Mouse (Mus musculus) lung, postnatal 25 days (tissue): Measurements from ENCODE around the gene Tctex1d1.

Experiments
- DNase-seq: peaks from one replicate; pipeline ENCODE4 v3.0.0; 2022; ENCODE audit warnings: low spot score

Tctex1d1 gene

GRCm38 (mm10) chr4:102978440-102978839 is at the start of gene Tctex1d1:
Gene Tctex1d1, plus strand, starts transcription at chr4:102978606.
- no peak for DNase-seq

GRCm38 (mm10) chr4:102929491-102929890 is 48.9 kb upstream of the Tctex1d1 start:
- DNase-seq, result no peak

GRCm38 (mm10) chr4:102930679-102931078 is 47.7 kb upstream of the Tctex1d1 start:
- DNase-seq, result no peak

- DNase-seq, result no peak
These were observed 38.1 kb upstream of the Tctex1d1 start for GRCm38 (mm10) chr4:102940266-102940665.

DNA sequence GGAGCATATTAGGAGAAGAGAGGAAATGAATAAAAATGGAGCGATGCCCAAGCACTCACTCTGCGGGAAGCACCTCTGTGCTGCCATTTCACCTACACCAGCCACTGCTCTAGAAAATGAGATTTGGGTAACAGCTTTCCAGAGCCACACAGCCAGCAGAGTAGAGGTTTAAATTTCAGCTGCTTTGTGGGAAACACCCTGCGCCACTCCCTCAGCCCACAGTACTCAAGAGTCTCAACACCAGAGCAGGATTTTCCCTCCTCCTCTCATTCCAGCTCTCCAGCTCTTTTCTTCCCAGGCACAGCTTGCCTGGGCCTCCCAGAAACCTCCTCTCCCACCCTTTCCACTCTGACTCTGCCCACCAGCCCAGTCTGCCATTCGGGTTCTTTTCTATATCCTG is 37.7 kb upstream of the Tctex1d1 start:
- no peak for DNase-seq

GRCm38 (mm10) chr4:102944325-102944724 is 34.1 kb upstream of the Tctex1d1 start:
- DNase-seq, result no peak

DNA sequence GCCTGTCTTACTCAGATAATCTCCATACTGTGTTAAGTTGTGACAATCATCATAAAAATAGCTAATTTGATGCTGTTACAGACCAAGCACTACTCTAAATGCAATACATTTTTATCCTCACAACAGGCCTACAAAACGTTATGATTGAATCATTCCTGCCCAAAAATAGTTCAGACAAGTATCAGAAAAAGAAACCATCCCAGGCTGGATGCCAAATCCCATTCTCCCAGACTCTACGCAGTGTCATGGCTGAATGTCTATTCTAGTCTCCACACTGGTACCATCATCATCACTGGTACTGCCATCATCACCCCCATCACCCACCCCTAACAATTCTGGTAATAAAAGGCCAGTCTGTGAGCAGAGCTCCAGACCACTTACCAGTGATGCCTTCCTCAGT is 25.9 kb upstream of the Tctex1d1 start:
- DNase-seq, result no peak

DNA sequence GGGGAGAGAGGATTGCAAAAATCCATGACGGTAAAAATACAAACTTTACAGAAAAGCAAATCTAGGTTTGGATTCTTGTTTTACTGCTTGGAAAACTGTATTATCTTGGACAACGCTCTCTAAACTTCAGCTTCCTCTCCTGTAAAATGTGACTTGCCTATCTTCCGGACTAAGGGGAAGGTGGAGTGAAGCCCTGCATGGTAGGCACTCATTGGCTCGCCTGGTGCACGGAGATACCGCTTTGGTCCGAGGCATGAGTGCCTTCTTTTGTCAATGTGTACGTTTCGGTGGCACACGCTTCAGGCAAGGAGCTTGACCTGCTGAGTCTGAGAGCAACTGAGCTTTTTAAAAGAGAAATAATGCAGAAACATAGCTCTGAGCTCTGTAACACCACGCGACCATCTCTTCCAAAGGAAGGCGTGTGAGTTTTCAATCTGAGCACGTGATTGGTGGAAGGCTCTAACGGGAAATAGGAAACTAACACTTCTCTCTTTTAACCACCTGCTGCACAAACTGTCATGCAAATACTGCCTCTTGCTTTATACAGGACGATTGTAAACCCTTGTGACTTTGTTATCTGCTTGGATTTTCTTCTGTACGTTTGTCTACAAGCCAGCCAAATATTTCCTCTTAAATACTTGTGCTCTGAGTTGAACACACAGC is 23.0 kb upstream of the Tctex1d1 start:
- no peak for DNase-seq

DNA sequence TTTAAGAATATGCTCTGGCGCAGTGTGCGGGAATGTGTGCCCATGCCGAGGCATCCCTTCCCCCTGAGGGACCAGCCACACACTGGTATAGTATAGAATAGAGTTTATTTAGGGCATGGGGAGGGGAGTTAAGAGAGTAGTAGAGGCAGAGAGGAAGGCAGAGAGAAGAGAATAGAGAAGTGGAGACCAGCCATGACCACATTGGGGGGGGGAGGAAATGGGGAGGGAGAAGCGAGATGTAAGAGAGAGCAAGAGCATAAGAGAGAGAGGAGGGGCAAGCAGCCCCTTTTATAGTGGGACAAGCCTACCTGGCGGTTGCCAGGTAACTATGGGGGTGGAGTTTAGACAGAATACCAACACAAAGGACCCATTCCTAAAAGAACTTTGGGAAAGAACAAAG is 19.0 kb upstream of the Tctex1d1 start:
- no peak for DNase-seq

DNA sequence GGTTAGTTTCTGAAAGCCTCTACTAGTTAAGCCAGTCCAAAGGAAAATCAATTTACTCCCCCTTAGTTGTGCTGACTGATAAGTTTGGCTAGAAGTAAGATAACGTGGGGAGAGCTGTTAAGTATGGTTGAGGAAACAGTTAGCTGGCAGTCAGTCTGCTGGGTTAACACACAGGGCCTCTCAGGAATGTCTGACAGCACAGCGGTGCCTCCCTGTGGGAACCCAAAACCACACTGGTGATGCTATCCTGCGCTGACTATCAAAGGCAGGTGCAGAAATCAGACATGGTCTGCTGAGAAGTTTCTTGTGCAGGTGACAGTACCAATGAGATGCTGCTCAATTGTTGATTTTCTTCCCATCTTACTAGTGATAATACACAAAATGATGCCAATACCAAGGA is 14.2 kb upstream of the Tctex1d1 start:
- no peak for DNase-seq

DNA sequence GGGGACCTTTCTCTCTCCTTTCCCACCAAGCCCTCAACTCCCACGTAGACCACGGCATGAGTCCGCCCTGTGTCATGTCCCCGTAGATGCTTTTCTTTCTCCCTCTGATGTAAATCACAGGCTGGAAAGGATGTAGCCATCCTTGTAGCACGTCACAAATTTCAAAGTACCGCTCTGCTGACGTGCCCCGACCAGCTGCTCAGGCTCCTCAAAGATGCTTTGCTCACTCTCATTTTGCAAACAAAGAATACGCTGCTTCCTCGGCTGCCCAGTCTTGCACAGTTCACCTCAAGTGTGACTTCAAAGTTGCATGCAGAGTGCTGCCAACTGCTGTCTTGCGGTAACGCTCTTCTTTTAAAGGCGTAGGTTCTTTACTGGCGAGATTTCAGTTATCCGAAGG is 10.6 kb upstream of the Tctex1d1 start:
- DNase-seq, result no peak

- no peak for DNase-seq
These were observed 8.8 kb upstream of the Tctex1d1 start for GRCm38 (mm10) chr4:102969599-102969998.

- no peak for DNase-seq
These were observed 7.2 kb upstream of the Tctex1d1 start for GRCm38 (mm10) chr4:102971159-102971558.

DNA sequence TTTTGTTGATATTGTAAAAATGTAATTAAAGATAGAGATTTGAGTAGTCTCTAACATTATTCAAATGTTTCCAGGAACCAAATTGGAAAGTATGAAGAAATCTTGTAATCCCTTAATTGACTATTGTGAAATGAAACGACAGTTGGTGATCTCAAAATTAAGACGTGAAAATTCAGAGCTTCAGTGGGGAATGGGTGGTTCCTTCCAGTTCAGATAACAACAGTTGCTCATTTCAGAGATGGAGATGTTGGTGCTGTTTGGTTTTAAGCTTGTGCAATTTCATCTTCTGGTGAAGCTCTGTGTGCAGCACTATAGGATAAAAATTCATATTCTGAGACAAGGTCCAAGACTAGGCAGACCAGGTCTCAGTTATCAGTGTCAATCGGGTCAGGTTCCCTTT is 6.3 kb upstream of the Tctex1d1 start:
- no peak for DNase-seq

GRCm38 (mm10) chr4:102974172-102974571 is 4.2 kb upstream of the Tctex1d1 start:
- no peak for DNase-seq

GRCm38 (mm10) chr4:102976290-102977275 is 1.8 kb upstream of the Tctex1d1 start:
- no peak for DNase-seq

GRCm38 (mm10) chr4:102977778-102978321 is 556 bp upstream of the Tctex1d1 start:
- no peak for DNase-seq

- DNase-seq, result no peak
These were observed 979 bp downstream of the Tctex1d1 start for GRCm38 (mm10) chr4:102979385-102979784.

DNA sequence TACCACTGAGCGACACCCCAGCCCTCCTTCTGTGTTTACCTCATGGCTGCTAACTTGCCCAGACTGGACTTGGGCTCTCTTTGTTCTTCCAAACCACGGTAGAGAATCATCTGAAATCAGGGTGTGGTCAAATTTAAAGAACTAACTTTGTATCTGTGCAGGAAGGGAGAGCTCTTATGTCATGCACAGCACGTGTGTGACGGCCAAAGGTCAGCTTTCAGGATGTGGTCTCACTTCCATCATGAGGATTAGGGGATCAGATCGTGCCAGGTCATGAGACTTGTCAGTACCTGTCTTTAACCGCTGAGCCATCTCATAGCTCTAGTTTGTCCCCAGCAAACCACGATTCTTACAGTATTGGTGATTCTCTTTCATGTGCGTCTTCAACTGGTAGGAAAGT is 3.3 kb downstream of the Tctex1d1 start:
- DNase-seq, result no peak

- DNase-seq, result no peak
These were observed 7.8 kb downstream of the Tctex1d1 start for GRCm38 (mm10) chr4:102986173-102986572.

GRCm38 (mm10) chr4:102986917-102987316 is 8.5 kb downstream of the Tctex1d1 start:
- DNase-seq, result peak; percentile 70

DNA sequence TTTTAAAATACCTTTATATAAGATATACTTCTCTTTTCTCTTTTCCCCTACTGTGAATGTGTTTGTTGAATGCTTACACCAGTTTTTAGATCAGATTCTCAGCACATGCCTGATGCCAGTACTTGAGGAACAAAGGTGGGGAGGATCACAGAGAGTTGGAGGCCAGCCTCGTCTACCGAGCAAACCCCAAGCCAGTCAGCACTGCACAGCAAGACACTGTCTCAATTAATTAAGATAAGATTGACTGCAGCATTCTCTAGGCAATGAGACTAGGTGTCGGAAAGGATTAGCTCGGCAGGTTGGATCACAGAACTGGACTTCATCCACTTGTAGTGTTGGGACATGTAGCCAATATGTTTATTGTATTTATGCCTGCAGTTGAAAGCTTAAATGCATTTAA is 8.9 kb downstream of the Tctex1d1 start:
- DNase-seq, result no peak

DNA sequence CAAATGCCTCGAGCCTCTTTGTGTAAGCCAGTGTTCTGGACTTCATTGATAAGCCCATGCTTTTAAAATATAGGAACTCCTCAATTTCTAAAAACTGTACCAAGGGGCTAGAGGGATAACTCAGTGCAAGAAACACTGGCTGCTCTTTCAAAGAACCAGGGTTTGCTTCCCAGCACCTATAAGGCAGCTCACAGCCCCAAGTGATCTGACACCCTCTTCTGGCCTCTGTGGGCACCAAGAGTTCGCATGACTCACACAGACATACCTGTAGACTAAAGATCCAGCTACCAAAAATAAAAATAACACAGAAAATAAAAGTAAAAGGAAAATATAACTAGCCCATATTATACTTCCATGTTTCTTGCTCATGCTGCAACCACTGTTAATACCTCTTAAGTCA is 9.3 kb downstream of the Tctex1d1 start:
- no peak for DNase-seq
